23 mouse cellular contexts compared by ENCODE assay signal in the genomic region with DNA sequence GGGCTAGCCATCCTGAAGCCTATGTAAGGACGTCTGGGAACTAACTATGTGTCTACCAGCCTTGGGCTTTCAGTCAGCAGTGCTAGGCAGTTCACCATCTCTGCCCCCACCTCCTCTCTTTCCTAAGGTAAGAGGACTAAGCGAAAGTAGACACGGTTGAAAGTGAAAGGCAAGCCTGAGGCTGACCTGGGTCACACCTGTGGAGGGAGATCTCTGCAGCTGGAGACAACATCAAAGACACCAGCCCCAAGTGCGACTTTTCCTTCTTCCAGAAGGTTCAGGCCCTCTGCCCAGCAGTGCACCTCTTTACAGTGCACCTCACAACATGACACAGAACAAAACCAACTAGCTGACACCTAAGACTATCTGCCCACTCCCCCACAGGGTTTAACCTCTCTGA.
DNase-seq lines count a peak whose midpoint lies in the region; ATAC-seq and TF ChIP-seq lines count a peak whose summit lies in the region.
"Had no signal": no experiment of that assay in that cellular context is flagged by ENCODE, and none has a peak within 500 bp of the region (broad histone marks: within the 10 kb centered on the region; RNA-seq: fewer than 3 reads in every experiment).

No protein-coding gene starts in this region.

- H3K4me3 ChIP-seq in limb, embryonic 12.5 days (replicated peaks), result no peak overlapping the region
- no peak overlapping the region for H3K4me3 ChIP-seq in limb, embryonic 10.5 days
- H3K4me3 ChIP-seq in embryonic fibroblast, embryonic 13.5 days (ENCODE audit: insufficient read depth, low read length), result no peak overlapping the region
- H3K4me3 ChIP-seq: heart, adult 2 months; kidney, embryonic 15.5 days; layer of hippocampus, adult 2 months; limb, embryonic 15.5 days; liver, embryonic 15.5 days; midbrain, embryonic 15.5 days had no signal

- H3K4me1 ChIP-seq in limb, embryonic 12.5 days (replicated peaks), result peaks cover 29% of the 10 kb centered on the region
- peaks cover 15% of the 10 kb centered on the region for H3K4me1 ChIP-seq in limb, embryonic 10.5 days
- peaks cover 9% of the 10 kb centered on the region; the same call in 1 of the 2 replicates for H3K4me1 ChIP-seq in embryonic fibroblast, embryonic 13.5 days (ENCODE audit: control insufficient read depth, insufficient read depth, low read length)
- H3K4me1 ChIP-seq: kidney, embryonic 15.5 days; midbrain, embryonic 15.5 days had no signal

- no peaks in the 10 kb centered on the region for H3K36me3 ChIP-seq in limb, embryonic 12.5 days
- no peaks in the 10 kb centered on the region for H3K36me3 ChIP-seq in limb, embryonic 10.5 days
- H3K36me3 ChIP-seq: kidney, embryonic 15.5 days; limb, embryonic 15.5 days; liver, embryonic 15.5 days; midbrain, embryonic 15.5 days had no signal

- no peak for DNase-seq in limb, embryonic 10.5 days (ENCODE audit: low spot score)
- peak; percentile 38 for DNase-seq in CD4-positive, CD25-positive, alpha-beta regulatory T cell, adult 2 months (ENCODE audit: low read depth, low spot score)
- DNase-seq in thymus, postnatal 14 days, result peak; percentile 61
- DNase-seq in cerebellum, postnatal 14 days, result no peak
- DNase-seq in heart, adult 11 months, result no peak
- DNase-seq: cerebellum, adult 8-10 months; gastrocnemius, postnatal 14 days; heart, adult 2 months; heart, postnatal 36 days; layer of hippocampus, postnatal 36 days; retina, postnatal 1 day; right cerebral cortex, postnatal 4 days had no signal

- ATAC-seq in limb, embryonic 12.5 days (ENCODE audit: insufficient number of reproducible peaks, insufficient read depth, low FRiP score, low TSS enrichment, low read depth), result no peak
- ATAC-seq in erythroblast, adult 5-6 weeks (replicated peaks; ENCODE audit: low FRiP score, poor library complexity, severe bottlenecking), result no peak
- ATAC-seq: forebrain, embryonic 14.5 days; hindbrain, embryonic 16.5 days; intestine, postnatal 0 days; midbrain, embryonic 15.5 days had no signal

- H3K27me3 ChIP-seq in limb, embryonic 12.5 days, result no peaks in the 10 kb centered on the region; the same call in 1 of the 2 replicates
- peaks cover 12% of the 10 kb centered on the region for H3K27me3 ChIP-seq in limb, embryonic 10.5 days (ENCODE audit: low read depth, poor library complexity, severe bottlenecking)
- H3K27me3 ChIP-seq: liver, embryonic 15.5 days; midbrain, embryonic 15.5 days had no signal

- H3K4me2 ChIP-seq in limb, embryonic 12.5 days, result no peak overlapping the region
- H3K4me2 ChIP-seq: kidney, embryonic 15.5 days; limb, embryonic 15.5 days; liver, embryonic 15.5 days; midbrain, embryonic 15.5 days had no signal

- WGBS in limb, embryonic 12.5 days, result 68% methylated on average over 4 of the region's 4 CpGs
- 82% methylated on average over 4 of the region's 4 CpGs for WGBS in limb, embryonic 10.5 days

- no peak for TF ChIP-seq CTCF in embryonic fibroblast, embryonic 13.5 days (IDR thresholded peaks at IDR 0.05; ENCODE audit: borderline replicate concordance, insufficient read depth, low read length)

- no peak overlapping the region for H3K9ac ChIP-seq in limb, embryonic 12.5 days (replicated peaks)
- H3K9ac ChIP-seq: kidney, embryonic 15.5 days; limb, embryonic 15.5 days; liver, embryonic 15.5 days; midbrain, embryonic 15.5 days had no signal

- H3K9me3 ChIP-seq in limb, embryonic 12.5 days, result no peaks in the 10 kb centered on the region
- no peaks in the 10 kb centered on the region for H3K9me3 ChIP-seq in limb, embryonic 10.5 days (replicated peaks)
- H3K9me3 ChIP-seq: kidney, embryonic 15.5 days; limb, embryonic 15.5 days; liver, embryonic 15.5 days; midbrain, embryonic 15.5 days had no signal

- 0 out of 2 replicates have a peak overlapping the region, but pooled peaks have one; percentile 42 for H3K27ac ChIP-seq in limb, embryonic 12.5 days
- H3K27ac ChIP-seq in limb, embryonic 10.5 days, result no peak overlapping the region
- peak overlapping the region; percentile 63 for H3K27ac ChIP-seq in embryonic fibroblast, embryonic 13.5 days (ENCODE audit: insufficient read depth, low read length)
- H3K27ac ChIP-seq: heart, adult 2 months; kidney, embryonic 15.5 days; layer of hippocampus, adult 2 months; limb, embryonic 15.5 days; liver, embryonic 15.5 days; midbrain, embryonic 15.5 days had no signal

- TF ChIP-seq POLR2A in embryonic fibroblast, embryonic 13.5 days (IDR thresholded peaks at IDR 0.05; ENCODE audit: low read depth, low read length), result no peak

Comparison
In these comparisons a context has a peak if more than half of its experiments do, and no peak if none do; other contexts are left out.
1. DNase-seq: peak in CD4-positive, CD25-positive, alpha-beta regulatory T cell, adult 2 months (single experiment) and thymus, postnatal 14 days (single experiment); none in limb, embryonic 10.5 days (single experiment), cerebellum, postnatal 14 days (0 of 2) and heart, adult 11 months (single experiment).